Mouse (Mus musculus): ENCODE data around the gene Fbxo44. TPM values are rescaled to one million over a fixed set of nuclear protein-coding genes. Genes with fewer than 3 reads are reported as not detected.

The Fbxo44 gene
- polyA plus RNA-seq, 1 experiment from 2014 or later = 25.1 TPM

DNA sequence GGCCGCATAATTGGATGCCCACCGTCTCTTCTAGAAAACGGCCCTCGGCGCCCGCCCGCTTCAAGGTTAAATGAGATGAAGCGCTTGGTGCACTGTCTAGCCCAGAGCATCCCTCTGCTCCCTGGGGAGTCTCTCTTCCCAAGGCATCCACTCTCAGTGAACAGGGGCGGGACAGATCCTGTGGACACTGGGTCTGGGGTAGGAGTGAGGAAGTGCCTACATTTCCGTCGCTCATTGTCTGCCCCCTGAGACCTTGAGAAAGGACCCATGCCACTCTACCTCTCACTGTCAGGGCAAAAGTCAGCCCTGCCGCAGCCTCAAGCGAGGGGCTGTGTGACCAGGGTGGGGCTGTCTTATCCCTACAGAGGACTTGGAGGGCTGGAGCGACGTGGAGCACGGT is 4.2 kb upstream of the Fbxo44 start:
- Histone ChIP-seq H3K4me2 (ENCODE audit: low read depth, low read length) (no peak overlapping the region; the same call in 1 of the 2 replicates), H3K9ac (replicated peaks; ENCODE audit: low read length) (no peak overlapping the region), H3K27me3 (ENCODE audit: control insufficient read depth, insufficient read depth, low read length) (peaks cover 63% of the 10 kb centered on the region), H3K36me3 (replicated peaks; ENCODE audit: control insufficient read depth, insufficient read depth, low read depth, low read length) (no peaks in the 10 kb centered on the region), H3K4me3 (ENCODE audit: low read depth, low read length) (no peak overlapping the region), H3K9me3 (replicated peaks; ENCODE audit: control insufficient read depth, low read length) (no peaks in the 10 kb centered on the region), H3K4me1 (ENCODE audit: control insufficient read depth, insufficient read depth, low read length) (no peaks in the 10 kb centered on the region; the same call in none of the 2 replicates), H3K27ac (replicated peaks; ENCODE audit: low read depth, low read length) (no peak overlapping the region)
- DNase-seq (ENCODE audit: low spot score) = no peak
- no peak for ATAC-seq (replicated peaks; ENCODE audit: insufficient number of reproducible peaks, low FRiP score, low TSS enrichment, low read depth)
- 1% methylated on average over 16 of the region's 16 CpGs for WGBS

DNA sequence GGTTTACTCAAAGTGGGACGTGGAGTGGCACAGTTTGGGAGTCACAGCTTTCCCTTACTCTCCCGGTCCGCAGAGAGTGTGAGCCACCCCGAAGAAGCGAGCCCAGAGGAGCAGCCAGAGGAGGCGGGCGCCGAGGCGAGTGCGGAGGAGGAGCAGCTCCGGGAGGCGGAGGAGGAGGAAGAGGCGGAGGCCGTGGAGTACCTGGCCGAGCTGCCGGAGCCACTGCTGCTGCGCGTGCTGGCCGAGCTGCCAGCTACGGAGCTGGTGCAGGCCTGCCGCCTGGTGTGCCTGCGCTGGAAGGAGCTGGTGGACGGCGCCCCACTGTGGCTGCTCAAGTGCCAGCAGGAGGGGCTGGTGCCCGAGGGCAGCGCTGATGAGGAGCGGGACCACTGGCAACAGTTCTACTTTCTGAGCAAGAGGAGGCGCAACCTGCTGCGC is 3.7 kb upstream of the Fbxo44 start:
- no peak overlapping the region for H3K9ac ChIP-seq (replicated peaks; ENCODE audit: low read length)
- no peaks in the 10 kb centered on the region; the same call in none of the 2 replicates for H3K4me1 ChIP-seq (ENCODE audit: control insufficient read depth, insufficient read depth, low read length)
- no peak overlapping the region for H3K27ac ChIP-seq (replicated peaks; ENCODE audit: low read depth, low read length)
- H3K9me3 ChIP-seq (replicated peaks; ENCODE audit: control insufficient read depth, low read length) = no peaks in the 10 kb centered on the region
- ATAC-seq (replicated peaks; ENCODE audit: insufficient number of reproducible peaks, low FRiP score, low TSS enrichment, low read depth) = no peak
- H3K36me3 ChIP-seq (replicated peaks; ENCODE audit: control insufficient read depth, insufficient read depth, low read depth, low read length) = no peaks in the 10 kb centered on the region
- peaks cover 62% of the 10 kb centered on the region for H3K27me3 ChIP-seq (ENCODE audit: control insufficient read depth, insufficient read depth, low read length)
- H3K4me2 ChIP-seq (ENCODE audit: low read depth, low read length) = peak overlapping the region; percentile 37
- 1% methylated on average over 29 of the region's 29 CpGs for WGBS
- peak overlapping the region; percentile 14; the same call in 1 of the 2 replicates for H3K4me3 ChIP-seq (ENCODE audit: low read depth, low read length)
- peak; percentile 73 for DNase-seq (ENCODE audit: low spot score)

DNA sequence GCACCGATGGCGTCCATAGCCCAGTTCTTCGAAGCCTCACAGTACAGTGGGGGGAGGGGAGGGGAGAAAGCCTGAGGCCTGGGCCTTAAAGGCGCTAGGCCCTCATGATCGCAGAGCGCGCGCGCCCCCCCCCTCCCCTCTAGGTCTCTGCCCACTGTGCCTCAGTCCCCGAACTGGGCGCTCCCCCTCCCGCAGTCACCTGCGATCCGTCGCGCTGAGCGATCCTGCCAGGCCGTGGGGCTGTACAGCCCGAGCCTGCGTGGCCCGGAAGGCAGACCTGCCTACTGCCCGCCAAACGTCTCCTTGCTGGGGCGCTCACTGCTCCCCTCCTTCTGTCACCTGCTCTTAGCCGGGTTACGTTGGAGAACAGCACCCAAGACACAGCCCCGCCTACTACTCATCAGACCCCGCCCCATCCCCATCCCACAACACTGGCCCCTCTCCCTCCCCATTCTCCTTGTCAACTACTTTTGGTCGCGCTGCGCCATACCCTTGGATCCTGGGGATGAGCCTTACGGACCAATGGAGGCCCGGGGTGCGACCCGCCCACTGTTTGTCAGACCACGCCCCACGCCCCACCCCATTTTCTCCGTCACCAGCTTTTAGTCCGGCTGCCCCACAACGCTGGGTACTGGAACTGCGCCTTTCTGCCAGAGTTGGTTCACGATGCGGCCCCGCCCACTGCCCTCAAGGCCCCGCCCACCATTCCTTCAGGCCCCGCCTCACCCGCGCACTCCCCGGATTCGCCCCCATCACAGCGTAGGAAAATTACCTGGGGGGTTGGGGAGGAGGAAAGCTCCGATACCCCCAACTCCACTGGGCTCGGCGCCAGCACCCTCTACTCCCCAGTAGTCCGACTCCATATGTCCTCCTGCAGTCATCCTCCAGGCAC is 492 bp downstream of the Fbxo44 start:
- Histone ChIP-seq H3K4me3 (ENCODE audit: low read depth, low read length) (peak overlapping the region; percentile 63), H3K4me2 (ENCODE audit: low read depth, low read length) (peak overlapping the region; percentile 97), H3K27me3 (ENCODE audit: control insufficient read depth, insufficient read depth, low read length) (peaks cover 41% of the 10 kb centered on the region), H3K9ac (replicated peaks; ENCODE audit: low read length) (peak overlapping the region; percentile 72), H3K27ac (replicated peaks; ENCODE audit: low read depth, low read length) (peak overlapping the region; percentile 38; the same call in 1 of the 2 replicates), H3K9me3 (replicated peaks; ENCODE audit: control insufficient read depth, low read length) (no peaks in the 10 kb centered on the region), H3K4me1 (ENCODE audit: control insufficient read depth, insufficient read depth, low read length) (no peaks in the 10 kb centered on the region; the same call in none of the 2 replicates), H3K36me3 (replicated peaks; ENCODE audit: control insufficient read depth, insufficient read depth, low read depth, low read length) (no peaks in the 10 kb centered on the region; the same call in 1 of the 2 replicates)
- ATAC-seq (replicated peaks; ENCODE audit: insufficient number of reproducible peaks, low FRiP score, low TSS enrichment, low read depth) (peak; percentile 89), DNase-seq (ENCODE audit: low spot score) (peak; percentile 95)
- WGBS = under 1% methylated on average over 49 of the region's 55 CpGs

DNA sequence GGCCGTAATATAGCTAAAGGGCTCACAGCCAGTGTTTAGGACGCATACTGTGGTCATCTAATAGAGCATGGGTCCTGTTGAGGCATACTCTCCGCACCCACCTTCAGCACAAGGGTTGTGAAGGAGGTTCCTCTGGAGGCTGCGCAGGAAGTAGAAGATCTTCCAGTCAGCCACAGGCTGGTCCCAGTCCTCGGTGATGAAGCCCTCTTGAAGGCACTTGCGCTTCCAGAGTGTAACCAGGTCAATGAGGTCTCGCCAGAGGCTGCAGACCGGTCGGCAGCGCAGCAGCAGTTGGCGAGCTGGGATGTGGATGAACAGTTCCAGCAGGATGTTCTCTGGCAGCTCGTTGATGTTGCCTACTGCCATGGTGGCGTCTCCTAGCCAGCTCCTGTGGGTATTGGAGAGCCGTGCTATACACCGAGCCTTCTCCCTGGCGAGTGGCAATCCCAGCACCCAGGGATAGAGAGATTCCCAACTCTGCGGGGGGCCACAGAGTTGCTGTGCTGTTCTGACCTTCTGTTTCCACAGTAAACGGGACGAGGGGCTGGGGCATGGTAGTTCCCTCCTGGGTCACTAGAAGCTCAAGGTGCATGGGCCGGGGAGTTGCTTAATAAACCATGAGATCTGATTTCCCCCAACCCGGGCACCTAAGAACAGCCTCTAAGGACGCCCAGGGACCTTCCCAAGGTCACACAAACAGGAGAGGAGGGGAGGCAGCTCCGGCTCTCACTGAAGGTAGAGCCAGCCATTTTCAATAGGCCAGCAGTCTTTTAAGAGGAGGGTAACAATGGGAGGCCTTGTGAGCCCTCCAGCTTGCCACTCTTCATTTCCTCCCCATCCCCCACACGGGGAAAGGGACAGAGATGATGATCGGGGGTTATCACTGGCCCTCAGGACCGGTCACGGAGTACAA is 1.6 kb downstream of the Fbxo44 start:
- Histone ChIP-seq H3K9me3 (replicated peaks; ENCODE audit: control insufficient read depth, low read length) (no peaks in the 10 kb centered on the region), H3K27me3 (ENCODE audit: control insufficient read depth, insufficient read depth, low read length) (peaks cover 31% of the 10 kb centered on the region), H3K36me3 (replicated peaks; ENCODE audit: control insufficient read depth, insufficient read depth, low read depth, low read length) (no peaks in the 10 kb centered on the region; the same call in 1 of the 2 replicates), H3K9ac (replicated peaks; ENCODE audit: low read length) (peak overlapping the region; percentile 72), H3K4me3 (ENCODE audit: low read depth, low read length) (peak overlapping the region; percentile 63), H3K4me2 (ENCODE audit: low read depth, low read length) (peak overlapping the region; percentile 97), H3K27ac (replicated peaks; ENCODE audit: low read depth, low read length) (no peak overlapping the region; the same call in 1 of the 2 replicates), H3K4me1 (ENCODE audit: control insufficient read depth, insufficient read depth, low read length) (no peaks in the 10 kb centered on the region; the same call in 1 of the 2 replicates)
- ATAC-seq (replicated peaks; ENCODE audit: insufficient number of reproducible peaks, low FRiP score, low TSS enrichment, low read depth) (no peak), DNase-seq (ENCODE audit: low spot score) (no peak)
- 27% methylated on average over 27 of the region's 27 CpGs for WGBS

GRCm38 (mm10) chr4:148154982-148155381 is 5.3 kb downstream of the Fbxo44 start:
- H3K4me1 ChIP-seq (ENCODE audit: control insufficient read depth, insufficient read depth, low read length) = no peaks in the 10 kb centered on the region; the same call in 1 of the 2 replicates
- ATAC-seq (replicated peaks; ENCODE audit: insufficient number of reproducible peaks, low FRiP score, low TSS enrichment, low read depth) (no peak), DNase-seq (ENCODE audit: low spot score) (peak; percentile 59)
- no peaks in the 10 kb centered on the region for H3K9me3 ChIP-seq (replicated peaks; ENCODE audit: control insufficient read depth, low read length)
- no peaks in the 10 kb centered on the region for H3K27me3 ChIP-seq (ENCODE audit: control insufficient read depth, insufficient read depth, low read length)
- no peaks in the 10 kb centered on the region; the same call in 1 of the 2 replicates for H3K36me3 ChIP-seq (replicated peaks; ENCODE audit: control insufficient read depth, insufficient read depth, low read depth, low read length)
- no peak overlapping the region for H3K27ac ChIP-seq (replicated peaks; ENCODE audit: low read depth, low read length)
- H3K4me3 ChIP-seq (ENCODE audit: low read depth, low read length) = no peak overlapping the region
- no peak overlapping the region for H3K9ac ChIP-seq (replicated peaks; ENCODE audit: low read length)
- 62% methylated on average over 3 of the region's 3 CpGs for WGBS
- no peak overlapping the region for H3K4me2 ChIP-seq (ENCODE audit: low read depth, low read length)

GRCm38 (mm10) chr4:148154006-148154405 is 6.3 kb downstream of the Fbxo44 start:
- Histone ChIP-seq H3K9me3 (replicated peaks; ENCODE audit: control insufficient read depth, low read length) (no peaks in the 10 kb centered on the region), H3K4me1 (ENCODE audit: control insufficient read depth, insufficient read depth, low read length) (no peaks in the 10 kb centered on the region; the same call in 1 of the 2 replicates), H3K27ac (replicated peaks; ENCODE audit: low read depth, low read length) (no peak overlapping the region), H3K36me3 (replicated peaks; ENCODE audit: control insufficient read depth, insufficient read depth, low read depth, low read length) (no peaks in the 10 kb centered on the region; the same call in 1 of the 2 replicates), H3K27me3 (ENCODE audit: control insufficient read depth, insufficient read depth, low read length) (no peaks in the 10 kb centered on the region), H3K4me3 (ENCODE audit: low read depth, low read length) (no peak overlapping the region), H3K9ac (replicated peaks; ENCODE audit: low read length) (no peak overlapping the region), H3K4me2 (ENCODE audit: low read depth, low read length) (no peak overlapping the region)
- DNase-seq (ENCODE audit: low spot score) (no peak), ATAC-seq (replicated peaks; ENCODE audit: insufficient number of reproducible peaks, low FRiP score, low TSS enrichment, low read depth) (no peak)
- WGBS = 91% methylated on average over 4 of the region's 4 CpGs

DNA sequence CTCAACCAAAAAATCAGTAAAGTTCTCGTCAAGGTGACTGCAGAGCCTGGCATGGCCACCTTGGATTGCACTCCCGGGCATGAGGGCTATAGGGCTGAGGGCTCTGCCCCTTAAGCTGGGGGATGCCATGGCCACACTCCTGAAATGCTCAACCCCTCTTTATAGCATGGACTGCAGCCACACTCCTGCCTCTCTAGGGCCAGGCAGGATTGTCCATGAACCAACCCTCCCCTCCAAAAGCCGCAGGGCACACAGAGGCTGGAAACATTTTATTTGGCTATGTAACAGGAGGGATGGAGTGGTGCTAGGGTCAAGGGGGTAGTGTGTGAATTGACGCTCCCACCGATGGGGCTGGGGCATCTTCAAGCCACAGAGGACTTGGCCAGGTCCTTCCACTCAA is 7.7 kb downstream of the Fbxo44 start:
- WGBS = 82% methylated on average over 5 of the region's 5 CpGs
- Histone ChIP-seq H3K4me1 (ENCODE audit: control insufficient read depth, insufficient read depth, low read length) (no peaks in the 10 kb centered on the region; the same call in 1 of the 2 replicates), H3K27ac (replicated peaks; ENCODE audit: low read depth, low read length) (no peak overlapping the region), H3K4me2 (ENCODE audit: low read depth, low read length) (no peak overlapping the region), H3K27me3 (ENCODE audit: control insufficient read depth, insufficient read depth, low read length) (no peaks in the 10 kb centered on the region), H3K4me3 (ENCODE audit: low read depth, low read length) (no peak overlapping the region), H3K36me3 (replicated peaks; ENCODE audit: control insufficient read depth, insufficient read depth, low read depth, low read length) (no peaks in the 10 kb centered on the region; the same call in 1 of the 2 replicates), H3K9ac (replicated peaks; ENCODE audit: low read length) (no peak overlapping the region), H3K9me3 (replicated peaks; ENCODE audit: control insufficient read depth, low read length) (no peaks in the 10 kb centered on the region)
- no peak; the same call in 1 of the 2 replicates for ATAC-seq (replicated peaks; ENCODE audit: insufficient number of reproducible peaks, low FRiP score, low TSS enrichment, low read depth)
- no peak for DNase-seq (ENCODE audit: low spot score)
